Mouse (Mus musculus): ENCODE measurements around the gene Gabpa. TPM values are rescaled to one million over a fixed set of nuclear protein-coding genes. Genes with fewer than 3 reads are reported as not detected.

The Gabpa gene
- 41.0 TPM for polyA plus RNA-seq (2021)

- in situ Hi-C loops (cut with MboI; ENCODE audit: low pct_unique_long_range_greater_than_20kb), result loop anchor here (5.0 to 25.0 kb wide), 2 partner anchors 98 to 327 kb away; partner anchors contain the start of genes App and Mrpl39
- no peaks in the 10 kb centered on the region for H3K27me3 ChIP-seq
- no peak for TF ChIP-seq CTCF (IDR thresholded peaks at IDR 0.05)
- ChIA-PET CTCF (interaction anchor here (0.8 to 2.4 kb wide), 3 partner anchors 10 to 100 kb away, joined by 4 to 8 read pairs (median 4); partner anchors contain the start of gene Mrpl39), POLR2A (interaction anchor here (0.6 to 1.3 kb wide), 3 partner anchors 16 to 1549 kb away, joined by 3 to 4 read pairs (median 3); no protein-coding TSS in a partner anchor)
- DNase-seq (ENCODE audit: low read depth, low spot score) (peak; percentile 83), ATAC-seq (peak; percentile 94)
These were observed at the start of gene Gabpa for GRCm38 (mm10) chr16:84834745-84835440. Gene Gabpa (plus strand): TSS chr16:84834925.

GRCm38 (mm10) chr16:84784966-84785365 is 49.8 kb upstream of the Gabpa start:
- ATAC-seq (no peak), DNase-seq (ENCODE audit: low read depth, low spot score) (no peak)
- in situ Hi-C loops (cut with MboI; ENCODE audit: low pct_unique_long_range_greater_than_20kb), result no loop called here
- H3K27me3 ChIP-seq, result peaks cover 3% of the 10 kb centered on the region
- no peak for TF ChIP-seq CTCF (IDR thresholded peaks at IDR 0.05)
- ChIA-PET CTCF (no interaction called here), POLR2A (no interaction called here)

GRCm38 (mm10) chr16:84790595-84791165 is 44.0 kb upstream of the Gabpa start:
- ATAC-seq, result no peak
- peaks cover 3% of the 10 kb centered on the region for H3K27me3 ChIP-seq
- ChIA-PET POLR2A (interaction anchor here (0.6 kb wide), 1 partner anchor 63 kb away, joined by 3 read pairs; no protein-coding TSS in a partner anchor), CTCF (no interaction called here)
- no peak for TF ChIP-seq CTCF (IDR thresholded peaks at IDR 0.05)
- no peak for DNase-seq (ENCODE audit: low read depth, low spot score)
- in situ Hi-C loops (cut with MboI; ENCODE audit: low pct_unique_long_range_greater_than_20kb), result no loop called here

GRCm38 (mm10) chr16:84793401-84793800 is 41.3 kb upstream of the Gabpa start:
- POLR2A ChIA-PET, result no interaction called here
- in situ Hi-C loops (cut with MboI; ENCODE audit: low pct_unique_long_range_greater_than_20kb), result no loop called here
- TF ChIP-seq CTCF (IDR thresholded peaks at IDR 0.05), result no peak
- no peak for DNase-seq (ENCODE audit: low read depth, low spot score)
- H3K27me3 ChIP-seq, result no peaks in the 10 kb centered on the region
- ATAC-seq, result no peak
- CTCF ChIA-PET, result no interaction called here

- ChIA-PET POLR2A (no interaction called here), CTCF (interaction anchor here (0.7 kb wide), 1 partner anchor 17 kb away, joined by 3 read pairs; no protein-coding TSS in a partner anchor)
- H3K27me3 ChIP-seq, result no peaks in the 10 kb centered on the region
- no peak for TF ChIP-seq CTCF (IDR thresholded peaks at IDR 0.05)
- ATAC-seq (no peak), DNase-seq (ENCODE audit: low read depth, low spot score) (no peak)
- in situ Hi-C loops (cut with MboI; ENCODE audit: low pct_unique_long_range_greater_than_20kb), result no loop called here
These were observed 39.4 kb upstream of the Gabpa start for GRCm38 (mm10) chr16:84795337-84795736.

GRCm38 (mm10) chr16:84796678-84797077 is 38.0 kb upstream of the Gabpa start:
- no peak for DNase-seq (ENCODE audit: low read depth, low spot score)
- H3K27me3 ChIP-seq, result no peaks in the 10 kb centered on the region
- in situ Hi-C loops (cut with MboI; ENCODE audit: low pct_unique_long_range_greater_than_20kb), result no loop called here
- no peak for TF ChIP-seq CTCF (IDR thresholded peaks at IDR 0.05)
- ChIA-PET CTCF (no interaction called here), POLR2A (no interaction called here)
- ATAC-seq, result no peak

GRCm38 (mm10) chr16:84800038-84800437 is 34.7 kb upstream of the Gabpa start:
- ATAC-seq (no peak), DNase-seq (ENCODE audit: low read depth, low spot score) (no peak)
- CTCF ChIA-PET, result no interaction called here
- H3K27me3 ChIP-seq, result no peaks in the 10 kb centered on the region
- TF ChIP-seq CTCF (IDR thresholded peaks at IDR 0.05), result no peak
- POLR2A ChIA-PET, result no interaction called here
- in situ Hi-C loops (cut with MboI; ENCODE audit: low pct_unique_long_range_greater_than_20kb), result no loop called here

- CTCF ChIA-PET, result interaction anchor here (1.3 kb wide), 1 partner anchor 15 kb away, joined by 3 read pairs; no protein-coding TSS in a partner anchor
- H3K27me3 ChIP-seq, result no peaks in the 10 kb centered on the region
- in situ Hi-C loops (cut with MboI; ENCODE audit: low pct_unique_long_range_greater_than_20kb), result no loop called here
- no peak for ATAC-seq
- TF ChIP-seq CTCF (IDR thresholded peaks at IDR 0.05), result no peak
- no peak for DNase-seq (ENCODE audit: low read depth, low spot score)
- POLR2A ChIA-PET, result interaction anchor here (0.5 kb wide), 1 partner anchor 213 kb away, joined by 3 read pairs; no protein-coding TSS in a partner anchor
These were observed 32.5 kb upstream of the Gabpa start for GRCm38 (mm10) chr16:84802217-84802616.

- POLR2A ChIA-PET, result no interaction called here
- DNase-seq (ENCODE audit: low read depth, low spot score), result no peak
- no peak for TF ChIP-seq CTCF (IDR thresholded peaks at IDR 0.05)
These were observed 29.9 kb upstream of the Gabpa start for GRCm38 (mm10) chr16:84804866-84805265.

GRCm38 (mm10) chr16:84806175-84806574 is 28.6 kb upstream of the Gabpa start:
- no peaks in the 10 kb centered on the region for H3K27me3 ChIP-seq
- CTCF ChIA-PET, result interaction anchor here (0.9 kb wide), 1 partner anchor 19 kb away, joined by 4 read pairs; no protein-coding TSS in a partner anchor
- TF ChIP-seq CTCF (IDR thresholded peaks at IDR 0.05), result no peak
- POLR2A ChIA-PET, result no interaction called here
- DNase-seq (ENCODE audit: low read depth, low spot score), result no peak
- in situ Hi-C loops (cut with MboI; ENCODE audit: low pct_unique_long_range_greater_than_20kb), result no loop called here
- ATAC-seq, result no peak

More at GRCm38 (mm10) chr16:84804866-84805265, 29.9 kb upstream of the Gabpa start:
- ATAC-seq, result no peak
- in situ Hi-C loops (cut with MboI; ENCODE audit: low pct_unique_long_range_greater_than_20kb), result no loop called here
- CTCF ChIA-PET, result interaction anchor here (1.3 to 1.5 kb wide), 2 partner anchors 10 to 13 kb away, joined by 3 read pairs; no protein-coding TSS in a partner anchor
- no peaks in the 10 kb centered on the region for H3K27me3 ChIP-seq

GRCm38 (mm10) chr16:84807874-84808273 is 26.9 kb upstream of the Gabpa start:
- in situ Hi-C loops (cut with MboI; ENCODE audit: low pct_unique_long_range_greater_than_20kb), result no loop called here
- CTCF ChIA-PET, result no interaction called here
- no peaks in the 10 kb centered on the region for H3K27me3 ChIP-seq
- TF ChIP-seq CTCF (IDR thresholded peaks at IDR 0.05), result no peak
- ATAC-seq, result no peak
- no peak for DNase-seq (ENCODE audit: low read depth, low spot score)
- POLR2A ChIA-PET, result no interaction called here

Measured in Patski (cell line).